Mouse (Mus musculus) ES-E14 (cell line): ENCODE data around the gene Arhgap23.

Experiments used
- CHD2 ChIP-seq: IDR thresholded peaks from 2 replicates; pipeline ENCODE4 v1.6.1; 2014; ENCODE audit warnings: mild to moderate bottlenecking, low read depth, low read length, inconsistent platforms
- HCFC1 ChIP-seq: IDR thresholded peaks from 2 replicates; pipeline ENCODE4 v1.6.1; 2012; ENCODE audit warnings: low read length, inconsistent platforms, borderline replicate concordance; ENCODE audit not compliant: insufficient read depth
- MAFK ChIP-seq: IDR thresholded peaks from 2 replicates; pipeline ENCODE4 v1.6.1; 2014; ENCODE audit warnings: mild to moderate bottlenecking, low read depth, low read length, inconsistent platforms; ENCODE audit not compliant: insufficient read depth

DNA sequence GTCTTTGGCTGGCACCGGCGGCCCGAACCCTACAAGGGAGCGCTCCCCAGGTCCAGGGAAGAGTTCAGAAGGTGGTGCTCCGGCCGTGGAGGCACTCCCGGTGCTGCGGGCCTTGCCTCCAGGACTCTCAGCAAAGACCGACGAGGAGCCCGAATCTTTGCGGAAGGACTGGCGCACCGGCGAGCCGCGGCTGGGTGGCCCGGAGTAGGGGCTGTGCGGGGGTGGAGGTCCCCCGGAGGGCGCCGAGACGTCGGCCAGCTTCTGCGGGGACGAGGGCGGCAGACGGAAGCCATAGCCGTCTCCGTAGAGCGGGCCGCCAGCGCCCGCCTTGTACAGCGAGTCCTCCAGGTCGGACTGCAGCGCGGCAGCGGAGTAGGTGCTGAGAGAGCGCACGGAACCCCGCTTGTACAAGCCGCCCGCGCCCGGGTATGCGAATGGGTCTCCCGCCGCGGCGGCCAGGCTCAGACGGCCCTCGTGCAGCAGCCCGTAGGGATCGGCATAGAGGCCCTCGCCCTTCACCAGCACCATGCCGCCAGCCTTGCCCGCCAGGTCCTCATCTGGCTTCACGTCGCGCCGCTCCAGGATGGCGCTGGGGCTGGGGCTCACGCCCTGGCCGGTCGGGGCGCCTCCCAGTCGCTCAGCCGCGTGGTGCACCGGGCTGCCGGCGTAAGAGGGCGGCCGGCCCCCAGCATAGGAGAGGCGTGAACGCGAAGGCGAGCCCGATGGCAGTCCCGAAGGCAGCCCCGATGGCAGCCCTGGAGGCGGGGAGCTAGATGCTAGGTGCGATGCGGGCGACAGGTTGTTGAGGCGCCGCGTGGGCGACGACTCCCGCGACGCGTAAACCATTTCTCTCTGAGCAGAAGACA, 119.3 kb downstream of the Arhgap23 start:
- no peak for TF ChIP-seq CHD2
- TF ChIP-seq MAFK = no peak
- no peak; the same call in 1 of the 2 replicates for TF ChIP-seq HCFC1
